Mouse (Mus musculus) CD4-positive helper T cell, adult 2 months (primary cell): ENCODE measurements around the gene Ino80.

Experiments used
- DNase-seq: peaks from one replicate; pipeline ENCODE4 v3.0.0-alpha.2; 2012; ENCODE audit warnings: low read depth, missing footprints, low spot score

Ino80 gene

DNA sequence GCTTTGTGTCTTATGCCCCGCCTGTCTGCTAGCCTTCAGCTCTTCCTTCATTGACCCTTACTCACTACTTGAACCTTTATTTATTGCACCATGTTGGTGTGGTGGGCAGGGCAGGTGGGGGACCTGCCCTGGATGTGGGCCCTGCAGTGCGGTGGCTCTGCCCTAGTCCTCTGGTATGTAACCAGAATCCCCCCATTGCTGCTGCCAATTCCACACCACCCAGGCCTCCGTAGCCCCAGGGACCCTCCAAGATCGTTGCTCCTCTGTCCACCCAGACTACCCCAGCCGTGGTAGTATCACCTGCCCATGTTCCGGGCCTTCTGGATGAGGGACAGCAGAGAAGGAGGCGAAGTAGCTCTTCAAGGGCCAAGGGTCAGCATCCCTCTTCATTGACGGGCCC, 123.8 kb downstream of the Ino80 start:
- no peak for DNase-seq

DNA sequence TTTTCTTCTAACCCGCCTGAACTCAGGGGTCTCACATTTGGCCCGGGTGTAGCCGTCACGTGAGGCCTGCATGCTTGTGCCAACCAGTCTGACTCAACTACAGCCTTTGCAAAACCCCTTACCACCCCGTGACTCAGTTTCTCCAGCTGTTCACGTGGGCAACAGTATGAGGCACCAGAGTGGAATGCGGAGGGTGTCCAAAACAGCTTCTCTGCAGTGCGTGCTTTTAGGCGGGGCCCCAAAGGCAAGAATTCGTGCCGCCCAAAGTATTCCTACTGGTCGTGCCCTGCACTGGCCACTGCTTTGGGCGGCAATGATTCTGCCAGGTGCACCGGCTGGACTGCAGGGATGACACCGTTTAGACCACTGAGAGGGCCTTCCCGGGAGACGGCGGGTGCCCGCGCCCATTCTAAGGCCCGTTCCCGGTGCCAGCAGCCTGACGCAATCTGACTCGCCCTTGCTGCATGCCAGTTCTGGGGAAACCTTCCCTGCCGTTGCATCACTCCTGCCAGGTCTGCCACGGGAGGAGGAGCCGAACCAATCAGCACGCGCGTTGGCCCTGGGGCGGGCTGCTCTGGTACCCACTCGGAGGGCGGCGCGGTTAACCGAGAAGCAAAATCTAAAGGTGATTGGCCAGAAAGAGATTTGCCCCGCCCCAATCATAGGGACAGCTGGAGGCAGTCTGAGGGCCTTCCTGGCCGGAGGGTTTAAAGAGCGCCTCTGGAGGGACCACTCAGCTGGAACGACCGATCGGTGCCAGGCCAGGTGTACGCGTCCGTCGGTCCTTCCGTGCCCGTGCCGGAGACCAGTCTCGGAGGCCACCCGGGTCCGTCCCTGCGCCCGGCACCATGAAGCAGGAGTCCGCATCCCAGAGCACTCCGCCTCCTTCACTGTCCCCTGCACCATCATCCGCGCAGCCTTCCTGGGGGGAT, 126.7 kb downstream of the Ino80 start, which contains the start of gene Chac1:
Gene Chac1, plus strand, starts transcription at position 675 of the 932 bp plus-strand sequence.
- DNase-seq: peak; percentile 66

DNA sequence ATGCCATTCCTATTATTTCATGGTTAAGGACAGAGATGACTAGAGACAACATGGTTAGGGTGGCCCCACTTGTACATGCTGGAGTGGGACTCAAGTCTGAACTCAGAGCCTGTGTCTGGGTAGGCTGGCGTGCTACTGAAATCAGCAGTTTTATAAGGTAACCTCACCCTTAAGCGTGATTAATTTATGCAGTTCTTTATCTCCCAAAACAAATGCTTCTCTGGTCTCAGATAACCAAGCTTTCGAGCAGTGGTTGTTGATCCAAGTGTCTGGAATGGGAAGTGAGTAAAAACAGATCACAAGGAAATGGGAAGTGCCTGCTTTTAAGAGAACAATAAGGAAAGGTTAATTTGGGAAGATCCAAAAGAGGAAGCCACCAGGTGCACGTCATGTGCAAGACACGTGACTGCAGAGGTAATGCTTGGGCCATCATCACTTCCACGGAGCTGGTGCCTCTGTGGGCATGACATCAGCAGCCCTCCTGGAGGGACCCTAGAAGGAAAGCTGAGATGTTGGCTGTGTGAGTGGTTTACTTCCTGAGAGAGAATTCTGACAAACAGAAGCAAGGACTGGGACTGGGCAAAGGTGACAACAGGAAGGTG, 132.8 kb downstream of the Ino80 start:
- DNase-seq: no peak

DNA sequence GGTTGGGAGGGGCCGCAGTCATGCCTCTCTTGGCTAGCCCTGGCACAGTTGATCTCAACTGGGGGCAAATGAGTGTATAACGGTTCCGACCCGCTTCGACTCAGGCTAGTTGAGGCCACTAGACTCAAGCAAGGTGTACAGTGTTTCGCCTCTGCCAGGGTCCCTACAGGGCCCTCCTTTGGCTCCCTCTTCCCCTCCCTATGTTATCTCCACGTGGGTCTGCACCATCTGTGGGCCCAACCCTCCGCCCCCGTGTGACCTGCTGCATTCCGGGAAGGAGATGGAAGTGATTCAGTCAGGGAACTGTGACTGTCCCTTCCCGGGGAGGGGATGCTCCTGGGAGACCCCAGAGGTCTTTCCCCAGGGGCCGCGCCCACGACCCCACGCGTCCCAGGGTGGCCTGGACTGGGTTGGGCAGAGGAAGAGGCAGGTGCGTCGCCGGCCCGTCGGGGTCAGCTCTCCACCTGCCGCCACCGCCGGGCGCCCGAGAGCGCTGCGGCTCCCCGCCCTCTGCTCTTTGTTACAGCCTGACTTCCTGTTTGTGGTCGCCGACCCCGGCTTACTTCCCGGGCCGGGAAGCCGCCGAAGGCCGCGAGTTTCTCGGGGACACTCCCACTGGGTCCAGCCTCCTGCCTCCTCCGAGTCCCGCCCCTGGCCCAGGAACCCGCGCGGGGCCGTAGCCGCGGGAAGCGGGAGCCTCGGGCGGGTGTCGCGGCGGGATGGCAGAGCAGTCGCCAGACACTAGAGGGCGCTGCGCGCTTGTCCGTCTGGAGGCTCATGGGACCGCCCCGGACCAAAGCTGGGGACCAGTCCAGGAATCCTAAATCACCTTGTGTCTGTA, 139.8 kb downstream of the Ino80 start:
- DNase-seq: peak; percentile 87

DNA sequence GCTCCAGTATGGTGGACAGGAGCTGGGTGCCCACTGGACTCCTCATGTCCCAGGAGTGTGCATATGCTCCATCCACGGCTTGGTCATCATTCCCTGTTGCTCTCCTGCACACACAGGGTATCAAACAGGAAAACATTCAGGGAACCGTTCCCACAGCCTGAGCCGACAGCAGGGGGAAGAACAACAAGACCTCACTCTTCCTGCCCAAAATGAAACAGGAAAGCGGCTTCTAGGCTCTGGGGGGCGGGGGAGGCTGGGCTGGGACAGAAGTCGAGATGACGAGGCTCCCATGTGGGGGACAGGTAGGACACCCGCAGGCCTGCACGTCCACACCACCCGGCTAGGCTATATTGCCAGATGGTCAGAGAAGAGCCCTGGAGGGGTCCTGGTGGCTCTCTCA, 141.0 kb downstream of the Ino80 start:
- peak; percentile 16 for DNase-seq

DNA sequence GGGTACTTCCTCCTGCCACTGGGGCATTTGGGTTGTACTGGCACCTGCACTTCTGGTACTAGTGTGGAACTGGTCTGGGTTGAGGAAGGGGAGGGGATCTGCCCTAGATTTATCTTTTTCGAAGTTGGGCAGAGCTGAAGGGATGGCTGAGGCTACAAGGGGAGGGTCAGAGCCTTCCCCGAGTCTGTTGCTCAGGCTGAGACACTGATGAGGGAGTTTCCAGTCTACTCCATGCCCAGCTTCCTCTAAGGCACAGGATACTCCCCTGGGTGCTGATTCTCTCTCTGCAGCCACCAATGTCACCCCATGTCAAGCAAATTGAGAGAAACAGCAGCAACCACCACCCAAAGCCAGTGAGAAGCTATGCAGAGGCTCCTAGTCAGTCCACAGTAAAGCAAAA, 141.5 kb downstream of the Ino80 start:
- no peak for DNase-seq

DNA sequence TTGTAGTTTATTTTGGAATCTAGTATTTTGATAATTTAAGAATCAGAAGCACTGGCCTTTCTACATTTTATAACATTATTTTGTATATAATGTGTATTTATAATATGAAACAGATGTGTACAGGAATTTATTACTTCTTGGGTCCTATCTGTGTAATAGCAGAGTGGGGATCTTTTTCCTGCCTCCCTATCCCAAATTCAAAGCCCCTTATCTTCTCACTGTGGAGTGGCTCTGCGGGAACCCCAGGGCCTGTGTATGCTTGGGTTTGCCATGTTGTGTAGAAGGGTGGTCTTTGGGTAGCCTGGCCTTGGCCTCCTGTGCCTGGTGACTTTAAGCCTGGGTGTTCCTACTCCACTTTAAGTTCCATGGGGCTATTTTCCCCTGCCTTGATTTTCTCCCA, 142.0 kb downstream of the Ino80 start:
- DNase-seq: no peak

DNA sequence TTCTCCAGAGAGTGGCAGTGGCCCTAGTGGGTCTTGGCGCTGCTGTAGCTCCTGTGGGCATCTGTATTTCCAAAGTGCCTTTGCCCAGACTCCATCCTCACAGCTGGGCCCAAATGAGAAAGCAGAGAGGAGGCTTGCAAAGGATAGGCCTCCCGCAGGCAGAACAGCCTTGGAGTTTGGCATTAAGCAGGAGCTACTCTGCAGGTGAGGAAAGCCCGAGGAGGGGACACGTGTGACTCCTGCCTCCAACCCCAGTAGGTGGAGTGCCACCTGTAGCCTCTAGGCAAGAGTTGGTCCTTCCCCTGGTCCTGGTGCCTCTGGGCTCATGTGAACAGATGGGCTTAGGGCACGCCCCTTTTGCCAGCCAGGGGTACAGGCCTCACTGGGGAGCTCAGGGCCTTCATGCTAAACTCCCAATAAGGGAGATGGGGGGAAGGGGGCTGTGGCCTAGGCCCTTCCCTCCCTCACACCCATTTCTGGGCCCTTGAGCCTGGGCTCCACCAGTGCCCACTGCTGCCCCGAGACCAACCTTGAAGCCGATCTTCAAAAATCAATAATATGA, 142.4 kb downstream of the Ino80 start:
- no peak for DNase-seq

DNA sequence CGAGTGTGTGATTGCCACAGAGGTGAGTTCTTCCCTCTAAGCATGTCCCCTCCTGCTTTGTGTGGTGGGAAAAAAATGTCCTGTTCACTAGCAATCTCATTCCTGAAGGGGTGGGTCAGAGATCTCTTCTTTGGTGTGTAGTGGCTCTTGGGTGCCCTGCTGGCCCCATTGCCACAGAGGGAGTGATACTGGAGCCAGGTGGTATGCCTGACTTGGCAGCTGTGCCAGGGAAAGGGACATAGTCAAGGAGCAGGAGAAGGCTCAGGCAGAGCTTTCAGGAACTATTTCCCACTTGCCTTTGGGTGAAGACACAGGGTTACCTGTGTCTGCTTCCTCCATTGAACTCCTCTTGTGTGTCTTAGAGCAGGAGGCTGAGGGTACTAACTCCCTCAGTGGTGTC, 143.4 kb downstream of the Ino80 start:
- no peak for DNase-seq

DNA sequence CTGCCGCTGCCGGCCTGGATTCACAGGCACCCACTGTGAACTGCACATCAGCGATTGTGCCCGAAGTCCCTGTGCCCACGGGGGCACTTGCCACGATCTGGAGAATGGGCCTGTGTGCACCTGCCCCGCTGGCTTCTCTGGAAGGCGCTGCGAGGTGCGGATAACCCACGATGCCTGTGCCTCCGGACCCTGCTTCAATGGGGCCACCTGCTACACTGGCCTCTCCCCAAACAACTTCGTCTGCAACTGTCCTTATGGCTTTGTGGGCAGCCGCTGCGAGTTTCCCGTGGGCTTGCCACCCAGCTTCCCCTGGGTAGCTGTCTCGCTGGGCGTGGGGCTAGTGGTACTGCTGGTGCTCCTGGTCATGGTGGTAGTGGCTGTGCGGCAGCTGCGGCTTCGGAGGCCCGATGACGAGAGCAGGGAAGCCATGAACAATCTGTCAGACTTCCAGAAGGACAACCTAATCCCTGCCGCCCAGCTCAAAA, 145.3 kb downstream of the Ino80 start:
- no peak for DNase-seq

DNA sequence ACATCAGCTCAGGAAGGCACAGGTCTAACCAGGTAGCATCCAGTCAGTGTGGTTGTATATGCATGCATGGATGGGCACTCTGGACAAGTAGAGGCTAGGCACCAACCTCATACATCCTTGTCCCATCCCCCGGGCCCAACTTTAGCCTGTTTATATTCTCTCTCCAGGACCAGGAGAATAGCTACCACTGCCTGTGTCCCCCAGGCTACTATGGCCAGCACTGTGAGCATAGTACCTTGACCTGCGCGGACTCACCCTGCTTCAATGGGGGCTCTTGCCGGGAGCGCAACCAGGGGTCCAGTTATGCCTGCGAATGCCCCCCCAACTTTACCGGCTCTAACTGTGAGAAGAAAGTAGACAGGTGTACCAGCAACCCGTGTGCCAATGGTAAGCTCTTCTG, 146.7 kb downstream of the Ino80 start:
- no peak for DNase-seq

DNA sequence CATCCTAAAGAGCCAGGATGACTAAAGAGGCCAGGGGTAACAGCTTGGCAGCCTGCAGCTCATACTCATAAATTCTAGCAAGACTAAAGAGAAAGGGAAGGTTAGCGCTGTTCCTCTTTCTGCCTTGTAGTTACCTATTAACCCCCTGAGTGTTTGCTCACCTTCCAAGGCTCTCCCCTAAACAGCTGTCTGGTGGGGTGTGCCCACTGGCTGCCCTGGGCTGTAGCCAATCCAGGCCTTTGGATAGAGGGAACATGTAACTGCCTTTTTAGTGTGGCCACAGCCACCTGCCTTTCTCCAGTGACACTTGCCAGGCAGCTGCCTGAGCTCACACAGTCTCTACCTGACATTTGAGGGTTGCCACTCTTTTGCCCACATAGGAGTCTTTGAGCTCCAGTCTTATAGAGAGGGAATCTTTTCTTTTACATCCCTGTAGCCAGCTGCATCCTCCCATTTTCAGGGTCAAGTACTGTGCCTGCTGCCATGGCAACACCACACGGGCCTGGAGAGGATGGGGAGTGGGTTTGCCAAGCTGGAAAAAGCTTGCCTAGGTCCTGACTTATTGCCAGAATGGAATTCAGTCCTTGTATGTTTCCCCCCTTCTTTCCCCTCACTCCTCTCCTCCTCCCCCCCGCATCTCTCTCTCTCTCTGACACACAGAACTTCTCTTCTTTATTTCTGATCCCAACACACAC, 148.2 kb downstream of the Ino80 start:
- DNase-seq: no peak

DNA sequence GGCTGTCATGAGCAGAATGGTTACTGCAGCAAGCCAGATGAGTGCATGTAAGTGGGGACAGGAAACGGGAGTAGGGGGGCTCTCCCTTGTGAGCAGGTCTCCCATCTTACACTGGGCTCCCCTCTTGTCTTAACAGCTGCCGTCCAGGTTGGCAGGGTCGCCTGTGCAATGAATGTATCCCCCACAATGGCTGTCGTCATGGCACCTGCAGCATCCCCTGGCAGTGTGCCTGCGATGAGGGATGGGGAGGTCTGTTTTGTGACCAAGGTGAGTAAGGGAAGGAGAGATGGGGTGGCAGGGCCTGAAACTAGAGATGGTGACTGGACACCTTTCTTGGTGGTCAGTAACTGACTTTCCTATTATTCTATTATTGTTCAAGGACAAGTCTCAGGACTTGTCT, 148.9 kb downstream of the Ino80 start:
- DNase-seq: no peak

DNA sequence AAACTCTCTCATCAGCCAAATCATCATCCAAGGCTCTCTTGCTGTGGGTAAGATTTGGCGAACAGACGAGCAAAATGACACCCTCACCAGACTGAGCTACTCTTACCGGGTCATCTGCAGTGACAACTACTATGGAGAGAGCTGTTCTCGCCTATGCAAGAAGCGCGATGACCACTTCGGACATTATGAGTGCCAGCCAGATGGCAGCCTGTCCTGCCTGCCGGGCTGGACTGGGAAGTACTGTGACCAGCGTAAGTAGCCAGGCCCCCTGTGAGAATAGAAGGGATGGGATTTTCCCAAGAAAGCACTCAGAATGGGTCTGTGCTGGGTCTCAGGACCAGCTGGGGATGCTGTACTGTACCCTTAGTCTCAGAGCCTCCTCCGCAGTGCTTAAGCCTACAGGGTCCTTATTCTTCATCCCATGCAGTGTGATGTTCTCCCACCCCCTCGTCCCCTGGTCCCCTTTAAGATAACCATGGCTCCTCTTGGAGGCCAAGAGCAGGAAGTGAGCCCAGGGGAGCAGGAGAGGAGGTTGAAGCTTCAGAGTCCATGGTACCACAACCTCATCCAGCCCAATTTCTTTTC, 149.5 kb downstream of the Ino80 start:
- DNase-seq: no peak

DNA sequence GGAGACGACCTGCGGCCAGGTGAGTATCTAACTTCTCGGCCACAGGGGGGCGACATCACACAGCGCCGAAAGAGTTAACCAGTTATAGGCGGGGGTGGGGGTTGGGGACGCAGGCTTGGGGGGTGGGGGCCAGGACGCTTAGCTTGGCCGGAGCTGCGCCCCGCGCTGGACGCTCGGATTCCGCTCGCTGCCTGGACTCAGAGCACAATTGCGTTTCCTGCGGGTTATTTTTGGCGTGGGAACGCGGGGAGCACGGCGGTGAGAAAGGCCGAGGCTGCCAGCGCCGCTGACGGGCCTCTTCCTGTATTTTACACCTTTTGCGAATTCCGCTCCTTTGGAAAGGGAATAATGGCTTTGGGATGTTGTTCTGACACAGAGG, 150.4 kb downstream of the Ino80 start:
- DNase-seq: no peak

DNA sequence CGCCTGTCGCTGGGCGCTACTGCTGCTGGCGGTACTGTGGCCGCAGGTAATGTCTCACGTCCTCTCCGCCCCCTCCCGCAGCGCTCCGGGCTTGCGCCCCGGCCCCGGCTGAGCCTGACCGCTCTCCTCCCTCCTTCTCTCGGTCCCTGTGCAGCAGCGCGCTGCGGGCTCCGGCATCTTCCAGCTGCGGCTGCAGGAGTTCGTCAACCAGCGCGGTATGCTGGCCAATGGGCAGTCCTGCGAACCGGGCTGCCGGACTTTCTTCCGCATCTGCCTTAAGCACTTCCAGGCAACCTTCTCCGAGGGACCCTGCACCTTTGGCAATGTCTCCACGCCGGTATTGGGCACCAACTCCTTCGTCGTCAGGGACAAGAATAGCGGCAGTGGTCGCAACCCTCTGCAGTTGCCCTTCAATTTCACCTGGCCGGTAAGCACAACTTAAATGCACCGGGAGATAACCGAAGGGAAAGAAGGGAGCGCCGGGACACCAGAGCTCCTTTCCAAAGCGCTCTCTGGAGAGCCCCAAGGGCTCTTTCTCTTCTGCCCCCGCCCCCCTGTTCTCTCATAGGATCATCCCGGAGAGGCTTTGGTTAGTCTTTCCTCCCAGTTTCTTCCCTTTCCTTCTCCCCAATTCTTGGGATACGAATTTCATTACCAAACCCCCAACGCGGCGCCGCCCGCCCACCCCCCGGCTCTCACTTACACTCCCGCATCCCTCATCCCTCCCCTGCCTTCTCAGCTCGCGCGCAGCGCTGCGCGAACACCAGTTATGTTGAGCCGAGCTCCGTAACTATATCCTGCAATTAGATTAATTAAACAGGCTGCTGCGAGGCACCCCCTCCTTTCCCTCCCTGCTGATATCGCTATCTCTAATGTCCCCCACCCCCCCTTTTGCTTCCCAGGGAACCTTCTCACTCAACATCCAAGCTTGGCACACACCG, 151.1 kb downstream of the Ino80 start:
- DNase-seq: peak; percentile 46

DNA sequence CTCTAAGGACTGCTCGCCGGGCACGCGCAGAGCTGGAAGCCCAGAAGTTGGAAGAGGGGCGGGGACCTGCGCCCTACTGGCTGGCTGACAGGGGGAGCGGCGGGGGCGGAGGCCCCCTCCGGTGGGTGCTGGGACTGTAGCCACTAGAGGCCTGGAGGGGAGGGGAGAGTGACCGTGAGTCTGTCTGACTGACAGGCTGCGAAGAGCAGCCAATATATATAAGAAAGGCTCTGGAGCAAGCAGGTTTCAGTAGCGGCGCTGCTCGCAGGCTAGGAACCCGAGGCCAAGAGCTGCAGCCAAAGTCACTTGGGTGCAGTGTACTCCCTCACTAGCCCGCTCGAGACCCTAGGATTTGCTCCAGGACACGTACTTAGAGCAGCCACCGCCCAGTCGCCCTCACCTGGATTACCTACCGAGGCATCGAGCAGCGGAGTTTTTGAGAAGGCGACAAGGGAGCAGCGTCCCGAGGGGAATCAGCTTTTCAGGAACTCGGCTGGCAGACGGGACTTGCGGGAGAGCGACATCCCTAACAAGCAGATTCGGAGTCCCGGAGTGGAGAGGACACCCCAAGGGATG, 151.8 kb downstream of the Ino80 start, which contains the start of gene Dll4:
Gene Dll4, plus strand, starts transcription at position 217 of the 576 bp plus-strand sequence.
- peak; percentile 38 for DNase-seq

DNA sequence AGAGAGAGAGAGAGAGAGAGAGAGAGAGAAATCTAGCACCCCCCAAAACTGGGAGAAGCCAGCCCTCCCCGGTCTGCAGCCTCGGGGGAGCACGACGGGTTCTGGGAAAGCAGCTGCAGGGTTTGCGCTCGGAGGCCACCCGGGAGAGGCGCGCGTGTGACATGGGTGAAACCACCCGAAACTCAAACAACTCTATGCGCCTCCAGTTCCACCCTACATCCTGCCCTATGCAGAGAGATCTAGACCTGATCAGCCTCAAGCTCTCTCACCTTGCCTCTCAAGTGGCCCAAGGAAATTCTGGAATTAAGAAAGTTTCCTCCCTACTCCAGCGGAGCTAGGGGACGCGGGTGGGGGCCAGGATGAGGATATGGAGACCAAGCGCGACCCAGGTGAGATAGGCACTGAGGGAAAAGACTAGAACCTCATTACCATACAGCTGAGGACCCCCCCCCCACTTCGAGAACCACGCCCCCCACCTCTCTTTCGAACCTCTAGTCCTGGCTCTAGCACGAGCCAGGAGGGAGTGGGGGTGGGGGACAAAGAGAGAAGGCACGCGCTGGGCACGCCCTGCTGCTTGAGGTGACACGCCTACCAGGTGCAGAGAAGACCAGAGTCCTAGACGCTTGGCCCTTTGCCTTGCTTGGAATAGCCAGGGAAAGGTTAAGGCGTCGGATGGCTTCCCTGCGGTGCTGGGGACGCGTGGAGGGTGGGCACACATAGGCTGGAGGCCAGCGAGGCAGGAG, 152.7 kb downstream of the Ino80 start:
- peak; percentile 32 for DNase-seq
